Mouse (Mus musculus): ENCODE measurements around the gene Coa6. TPM values are rescaled to one million over a fixed set of nuclear protein-coding genes. Genes with fewer than 3 reads are reported as not detected.
"Not testable (repeated sequence)": the region's sequence is repeated elsewhere in the genome, so short reads cannot be mapped to it uniquely, and the experiment has no call there.

The Coa6 gene
- 41.2 and 46.5 TPM in 2 replicates for polyA plus RNA-seq (2016; fragmentation: Nextera tagmentation; extraction: Ambion mirVana)

DNA sequence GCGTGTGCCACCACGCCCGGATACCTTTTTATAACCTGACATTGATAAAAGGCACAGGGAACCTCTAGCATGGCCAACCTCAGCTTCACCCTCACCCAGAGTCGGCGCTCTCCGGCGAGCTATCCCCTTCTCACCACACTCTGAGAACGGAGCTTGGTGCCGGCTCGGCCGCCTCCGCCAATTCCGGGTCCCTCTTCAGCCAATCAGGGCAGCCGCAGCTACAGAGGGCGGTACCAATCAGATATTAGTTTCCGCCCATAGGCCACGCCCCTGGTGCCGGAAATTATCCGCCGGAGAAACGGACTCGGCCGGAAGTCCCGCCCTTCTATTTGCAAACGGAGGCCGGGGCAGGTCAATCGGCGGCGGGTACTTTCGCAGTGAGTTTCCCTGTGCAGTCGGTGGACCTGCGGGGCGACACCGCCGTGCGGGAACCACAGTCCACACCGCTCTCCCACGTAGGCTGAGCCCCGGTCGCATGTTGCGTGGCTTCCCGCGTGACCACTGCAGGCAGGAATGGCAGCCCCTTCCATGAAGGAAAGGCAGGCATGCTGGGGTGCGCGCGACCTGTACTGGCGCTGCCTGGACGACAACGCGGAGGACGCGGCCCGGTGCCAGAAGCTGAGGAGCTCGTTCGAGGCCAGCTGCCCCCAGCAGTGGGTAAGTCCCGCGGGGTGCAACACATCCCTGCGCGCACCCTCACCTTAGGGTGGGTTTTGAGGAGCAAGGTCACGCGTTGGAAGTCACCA lies at the start of gene Coa6:
Gene Coa6 (plus strand): TSS at position 342 of the 746 bp plus-strand sequence.
- H3K4me3 ChIP-seq = peak within 1 kb of the TSS; percentile 94
- H3K4me1 ChIP-seq = peaks cover 25% of the 10 kb centered on the region
- no peaks in the 10 kb centered on the region for H3K9me3 ChIP-seq
- peak within 1 kb of the TSS; percentile 91 for H3K27ac ChIP-seq
- H3K27me3 ChIP-seq (ENCODE audit: poor library complexity, severe bottlenecking) = no peaks in the 10 kb centered on the region
- H3K36me3 ChIP-seq (replicated peaks) = peaks cover 37% of the 10 kb centered on the region
- peak; percentile 98 for DNase-seq (ENCODE audit: extremely low spot score, low spot score)
- under 1% methylated on average over 61 of the region's 61 CpGs for WGBS

DNA sequence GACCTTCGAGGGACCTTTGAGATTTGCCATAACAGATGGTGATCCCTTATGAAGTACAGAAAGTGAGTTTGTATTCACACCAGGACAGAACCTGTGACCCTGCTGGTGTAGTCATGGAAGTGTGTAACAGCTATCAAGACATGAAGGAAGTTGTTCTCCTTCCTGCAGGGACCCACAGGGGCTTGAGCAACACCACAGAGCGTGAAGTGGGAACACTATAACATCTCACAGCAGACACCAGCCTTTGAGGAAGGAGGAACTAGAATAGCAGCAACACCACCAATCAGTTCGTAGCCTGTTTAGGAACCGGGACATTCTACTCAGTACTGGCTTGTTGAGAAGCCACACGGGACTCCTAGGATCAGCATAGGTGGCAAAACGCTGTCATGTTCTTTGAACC lies 42.7 kb upstream of the Coa6 start:
- H3K9me3 ChIP-seq = no peaks in the 10 kb centered on the region
- H3K27me3 ChIP-seq (ENCODE audit: poor library complexity, severe bottlenecking) = no peaks in the 10 kb centered on the region
- WGBS = 90% methylated on average over 6 of the region's 6 CpGs

DNA sequence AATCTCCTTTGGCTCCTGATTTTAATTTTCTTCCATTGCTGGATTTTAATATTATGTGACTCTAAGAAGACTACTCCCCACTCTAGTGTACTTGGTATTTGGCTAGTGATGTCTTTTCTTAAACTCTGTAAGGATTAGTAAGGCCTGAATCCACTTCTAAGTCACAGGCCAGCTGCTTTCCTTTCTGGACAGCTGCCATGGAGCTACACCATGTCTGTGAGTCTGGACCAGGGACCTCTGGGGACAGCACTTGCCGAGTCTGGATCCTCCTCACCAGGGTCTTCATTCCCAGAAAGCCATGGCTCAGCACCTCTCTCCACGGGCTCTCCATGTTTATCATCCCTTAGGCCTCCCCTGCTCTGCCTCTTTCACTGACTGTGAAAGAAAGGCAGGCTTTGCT lies 42.2 kb upstream of the Coa6 start:
- Histone ChIP-seq H3K27ac (no peak overlapping the region), H3K4me3 (no peak overlapping the region), H3K9me3 (no peaks in the 10 kb centered on the region), H3K27me3 (ENCODE audit: poor library complexity, severe bottlenecking) (no peaks in the 10 kb centered on the region), H3K4me1 (no peaks in the 10 kb centered on the region), H3K36me3 (replicated peaks) (no peaks in the 10 kb centered on the region)
- DNase-seq (ENCODE audit: extremely low spot score, low spot score) = no peak
- 65% methylated on average over 2 of the region's 2 CpGs for WGBS

More for the DNA sequence above, 42.7 kb upstream of the Coa6 start:
- no peak overlapping the region for H3K4me3 ChIP-seq
- no peaks in the 10 kb centered on the region for H3K36me3 ChIP-seq (replicated peaks)
- H3K4me1 ChIP-seq = no peaks in the 10 kb centered on the region
- no peak overlapping the region for H3K27ac ChIP-seq
- DNase-seq (ENCODE audit: extremely low spot score, low spot score) = no peak

- Histone ChIP-seq H3K27me3 (ENCODE audit: poor library complexity, severe bottlenecking) (no peaks in the 10 kb centered on the region), H3K9me3 (no peaks in the 10 kb centered on the region), H3K36me3 (replicated peaks) (no peaks in the 10 kb centered on the region), H3K4me1 (no peaks in the 10 kb centered on the region), H3K4me3 (no peak overlapping the region), H3K27ac (no peak overlapping the region)
- 87% methylated on average over 7 of the region's 7 CpGs for WGBS
- no peak for DNase-seq (ENCODE audit: extremely low spot score, low spot score)
Observed at GRCm38 (mm10) chr8:126381299-126381698, 41.0 kb upstream of the Coa6 start.

DNA sequence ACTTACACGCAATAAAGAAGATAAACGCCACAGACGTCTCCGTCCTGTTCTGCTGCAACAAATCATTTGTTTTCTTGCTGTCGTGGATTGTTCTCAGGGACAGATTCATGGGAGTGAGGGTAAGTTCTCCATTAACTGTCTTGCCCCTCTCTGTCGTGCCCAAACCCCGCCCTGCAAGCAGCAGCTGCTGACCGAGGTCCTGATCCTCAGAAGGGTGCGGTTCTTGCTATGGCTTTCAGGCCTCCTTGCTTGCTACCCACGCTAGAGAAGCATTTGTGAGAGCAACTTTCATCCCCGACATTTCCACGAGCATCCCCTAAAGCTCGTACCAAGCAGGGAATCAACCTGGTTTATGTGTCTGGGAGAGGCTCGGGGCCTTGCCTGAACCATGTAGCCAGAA lies 40.1 kb upstream of the Coa6 start:
- Histone ChIP-seq H3K27me3 (ENCODE audit: poor library complexity, severe bottlenecking) (no peaks in the 10 kb centered on the region), H3K27ac (no peak overlapping the region), H3K36me3 (replicated peaks) (no peaks in the 10 kb centered on the region), H3K4me1 (no peaks in the 10 kb centered on the region), H3K4me3 (no peak overlapping the region), H3K9me3 (no peaks in the 10 kb centered on the region)
- no peak for DNase-seq (ENCODE audit: extremely low spot score, low spot score)
- 48% methylated on average over 14 of the region's 14 CpGs for WGBS

DNA sequence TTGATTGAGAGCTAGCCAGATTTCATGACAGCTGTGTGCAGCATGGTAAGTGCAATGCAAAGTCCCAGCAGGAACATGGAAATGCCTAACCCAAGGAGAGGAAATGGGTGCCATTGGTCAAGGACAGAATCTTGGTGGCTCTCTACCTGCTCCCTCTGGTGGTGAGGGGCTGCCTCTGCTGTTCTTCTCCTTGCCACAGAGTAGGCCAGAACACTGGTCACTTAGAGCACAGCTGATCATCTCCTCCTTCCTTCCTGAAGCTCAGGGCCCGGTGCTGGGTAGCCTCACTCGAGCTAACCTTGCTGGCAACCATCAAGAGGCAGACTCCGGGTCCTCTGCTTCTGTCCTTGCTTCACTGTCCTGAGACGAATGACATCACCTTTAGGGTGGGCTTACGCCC lies 39.6 kb upstream of the Coa6 start:
- DNase-seq (ENCODE audit: extremely low spot score, low spot score) = peak; percentile 27
- H3K9me3 ChIP-seq = no peaks in the 10 kb centered on the region
- WGBS = 68% methylated on average over 5 of the region's 5 CpGs
- no peak overlapping the region for H3K4me3 ChIP-seq
- no peaks in the 10 kb centered on the region for H3K27me3 ChIP-seq (ENCODE audit: poor library complexity, severe bottlenecking)
- H3K36me3 ChIP-seq (replicated peaks) = no peaks in the 10 kb centered on the region
- no peaks in the 10 kb centered on the region for H3K4me1 ChIP-seq
- no peak overlapping the region for H3K27ac ChIP-seq

- Histone ChIP-seq H3K36me3 (replicated peaks) (no peaks in the 10 kb centered on the region), H3K9me3 (no peaks in the 10 kb centered on the region), H3K27me3 (ENCODE audit: poor library complexity, severe bottlenecking) (no peaks in the 10 kb centered on the region), H3K4me3 (no peak overlapping the region), H3K4me1 (no peaks in the 10 kb centered on the region; the same call in 1 of the 2 replicates), H3K27ac (no peak overlapping the region)
- 89% methylated on average over 4 of the region's 4 CpGs for WGBS
- DNase-seq (ENCODE audit: extremely low spot score, low spot score) = no peak
Observed at GRCm38 (mm10) chr8:126387566-126387965, 34.7 kb upstream of the Coa6 start.

GRCm38 (mm10) chr8:126391541-126391940 lies 30.8 kb upstream of the Coa6 start:
- Histone ChIP-seq H3K9me3 (no peaks in the 10 kb centered on the region), H3K27me3 (ENCODE audit: poor library complexity, severe bottlenecking) (no peaks in the 10 kb centered on the region), H3K36me3 (replicated peaks) (no peaks in the 10 kb centered on the region), H3K27ac (no peak overlapping the region), H3K4me1 (peaks cover 5% of the 10 kb centered on the region), H3K4me3 (no peak overlapping the region)
- no peak for DNase-seq (ENCODE audit: extremely low spot score, low spot score)
- WGBS = 83% methylated on average over 2 of the region's 2 CpGs

- Histone ChIP-seq H3K27ac (no peak overlapping the region), H3K27me3 (ENCODE audit: poor library complexity, severe bottlenecking) (no peaks in the 10 kb centered on the region), H3K4me1 (peaks cover 5% of the 10 kb centered on the region), H3K36me3 (replicated peaks) (no peaks in the 10 kb centered on the region), H3K4me3 (no peak overlapping the region), H3K9me3 (no peaks in the 10 kb centered on the region)
- 83% methylated on average over 9 of the region's 9 CpGs for WGBS
- no peak for DNase-seq (ENCODE audit: extremely low spot score, low spot score)
Observed at GRCm38 (mm10) chr8:126395386-126395785, 26.9 kb upstream of the Coa6 start.

DNA sequence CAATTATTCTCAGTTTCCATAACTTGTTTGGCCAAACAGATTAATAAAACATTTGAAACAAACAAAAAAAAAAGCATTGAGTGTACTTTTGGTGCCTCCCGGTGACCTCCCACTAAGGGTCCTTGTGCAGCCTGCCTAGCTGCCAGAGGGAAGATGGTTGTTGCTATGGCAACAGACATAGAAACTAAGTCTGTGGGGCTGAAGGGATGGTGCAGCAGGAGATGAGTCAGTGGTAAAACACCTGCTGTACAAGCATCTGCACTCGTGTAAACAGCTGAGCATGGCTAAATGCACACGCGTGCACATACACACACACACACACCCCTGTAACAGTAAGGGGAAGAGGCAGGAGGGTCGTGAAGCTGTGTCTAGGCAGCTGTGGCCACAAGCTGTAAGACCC lies 26.4 kb upstream of the Coa6 start:
- Histone ChIP-seq H3K4me3 (no peak overlapping the region), H3K9me3 (no peaks in the 10 kb centered on the region)
- WGBS = 72% methylated on average over 5 of the region's 5 CpGs

DNA sequence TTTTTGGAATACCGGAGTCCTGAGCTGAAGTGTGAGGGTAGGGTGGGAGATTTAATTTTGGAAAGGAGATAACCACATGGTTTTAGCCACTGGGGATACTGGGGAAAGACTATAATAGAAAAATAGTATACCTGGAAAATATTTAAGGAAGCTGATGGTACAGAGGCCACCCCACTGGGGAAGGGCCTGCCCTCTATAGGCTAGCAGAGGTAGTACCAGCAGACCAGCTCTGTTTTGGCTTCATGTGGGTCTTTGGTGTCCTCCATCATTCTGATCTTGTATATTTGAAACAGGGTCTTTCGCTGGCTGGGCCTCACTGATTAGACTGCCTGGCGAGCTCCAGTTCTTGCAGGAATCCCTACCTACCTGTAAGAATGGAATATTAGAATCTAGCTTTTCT lies 24.0 kb upstream of the Coa6 start:
- H3K27me3 ChIP-seq (ENCODE audit: poor library complexity, severe bottlenecking) = no peaks in the 10 kb centered on the region
- no peak overlapping the region for H3K27ac ChIP-seq
- no peaks in the 10 kb centered on the region for H3K36me3 ChIP-seq (replicated peaks)
- DNase-seq (ENCODE audit: extremely low spot score, low spot score) = no peak
- WGBS = 82% methylated on average over 3 of the region's 3 CpGs
- H3K4me3 ChIP-seq = no peak overlapping the region
- no peaks in the 10 kb centered on the region for H3K9me3 ChIP-seq
- peaks cover 12% of the 10 kb centered on the region for H3K4me1 ChIP-seq

More for the DNA sequence above, 26.4 kb upstream of the Coa6 start:
- H3K27ac ChIP-seq = no peak overlapping the region
- H3K27me3 ChIP-seq (ENCODE audit: poor library complexity, severe bottlenecking) = no peaks in the 10 kb centered on the region
- H3K36me3 ChIP-seq (replicated peaks) = no peaks in the 10 kb centered on the region
- H3K4me1 ChIP-seq = peaks cover 5% of the 10 kb centered on the region
- DNase-seq (ENCODE audit: extremely low spot score, low spot score) = no peak

- not testable (repeated sequence) for H3K9me3 ChIP-seq; H3K4me1 ChIP-seq; H3K27ac ChIP-seq; H3K36me3 ChIP-seq (replicated peaks); H3K4me3 ChIP-seq; H3K27me3 ChIP-seq (ENCODE audit: poor library complexity, severe bottlenecking)
- DNase-seq (ENCODE audit: extremely low spot score, low spot score) = peak; percentile 37
Observed at GRCm38 (mm10) chr8:126404550-126404949, 17.8 kb upstream of the Coa6 start.

DNA sequence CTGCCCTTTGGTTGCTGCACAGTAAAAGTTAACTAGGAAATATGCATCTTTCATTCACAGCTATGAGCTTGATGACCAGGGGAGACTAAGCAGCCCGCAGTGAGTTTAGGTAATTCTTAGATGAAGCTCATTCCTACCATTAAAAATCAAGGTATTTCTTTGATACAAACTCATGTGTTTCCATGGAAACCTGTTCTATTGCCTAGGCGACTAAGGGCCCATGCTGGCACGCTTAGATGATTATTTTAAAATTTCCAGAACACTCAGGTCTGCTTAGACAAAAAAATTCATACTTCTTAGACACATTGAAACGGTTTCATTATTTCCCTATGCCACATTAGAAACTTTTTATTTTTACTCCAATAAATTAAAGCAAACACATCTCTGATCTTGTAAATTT lies 17.3 kb upstream of the Coa6 start:
- Histone ChIP-seq H3K27me3 (ENCODE audit: poor library complexity, severe bottlenecking) (no peaks in the 10 kb centered on the region), H3K36me3 (replicated peaks) (no peaks in the 10 kb centered on the region), H3K9me3 (no peaks in the 10 kb centered on the region), H3K4me1 (peaks cover 7% of the 10 kb centered on the region), H3K27ac (no peak overlapping the region), H3K4me3 (no peak overlapping the region)
- WGBS = 79% methylated on average over 4 of the region's 4 CpGs
- no peak for DNase-seq (ENCODE audit: extremely low spot score, low spot score)

GRCm38 (mm10) chr8:126420834-126421233 lies 1.5 kb upstream of the Coa6 start:
- no peak overlapping the region for H3K4me3 ChIP-seq
- H3K4me1 ChIP-seq = peaks cover 25% of the 10 kb centered on the region
- no peak for DNase-seq (ENCODE audit: extremely low spot score, low spot score)
- 79% methylated on average over 3 of the region's 3 CpGs for WGBS
- peaks cover 22% of the 10 kb centered on the region for H3K36me3 ChIP-seq (replicated peaks)
- no peaks in the 10 kb centered on the region for H3K9me3 ChIP-seq
- H3K27ac ChIP-seq = no peak overlapping the region
- H3K27me3 ChIP-seq (ENCODE audit: poor library complexity, severe bottlenecking) = no peaks in the 10 kb centered on the region
